ENCODE assay signal across 8 mouse cellular contexts in genomic region chr14:116927341-116928315, GRCm38 (mm10). TPM values are rescaled to one million over a fixed set of nuclear protein-coding genes. Genes with fewer than 3 reads are reported as not detected.
A peak's percentile ranks its signal among the peaks of the same experiment; 100 is the strongest.
DNase-seq lines count a peak whose midpoint lies in the region; ATAC-seq and TF ChIP-seq lines count a peak whose summit lies in the region.

No protein-coding gene starts in this region.

- H3K27ac ChIP-seq in heart, embryonic 10.5 days: peak overlapping the region; percentile 94
- peak overlapping the region; percentile 82; the same call in 1 of the 2 replicates for H3K27ac ChIP-seq in hindbrain, postnatal 0 days
- peak overlapping the region; percentile 75 for H3K27ac ChIP-seq in midbrain, embryonic 16.5 days (ENCODE audit: low read length)

- peaks cover 12% of the 10 kb centered on the region for H3K4me1 ChIP-seq in heart, embryonic 10.5 days
- H3K4me1 ChIP-seq in hindbrain, postnatal 0 days (ENCODE audit: insufficient read depth, low read length): peaks cover 13% of the 10 kb centered on the region; the same call in 1 of the 2 replicates
- H3K4me1 ChIP-seq in midbrain, embryonic 16.5 days (ENCODE audit: control insufficient read depth, insufficient read depth, low read length): peaks cover 11% of the 10 kb centered on the region; the same call in 1 of the 2 replicates

- WGBS in heart, embryonic 10.5 days: 1% methylated on average over 21 of the region's 21 CpGs
- WGBS in hindbrain, postnatal 0 days: under 1% methylated on average over 21 of the region's 21 CpGs
- under 1% methylated on average over 21 of the region's 21 CpGs for WGBS in midbrain, embryonic 16.5 days

- no peak for ATAC-seq in hindbrain, postnatal 0 days
- no peak for ATAC-seq in midbrain, embryonic 16.5 days

- no peaks in the 10 kb centered on the region for H3K27me3 ChIP-seq in heart, embryonic 10.5 days (ENCODE audit: insufficient read depth, poor library complexity, severe bottlenecking)
- H3K27me3 ChIP-seq in hindbrain, postnatal 0 days (ENCODE audit: insufficient read depth, low read length): no peaks in the 10 kb centered on the region
- no peaks in the 10 kb centered on the region for H3K27me3 ChIP-seq in midbrain, embryonic 16.5 days (ENCODE audit: control insufficient read depth, insufficient read depth, low read depth, low read length)

- H3K4me3 ChIP-seq in heart, embryonic 10.5 days: peak overlapping the region; percentile 82
- peak overlapping the region; percentile 90 for H3K4me3 ChIP-seq in hindbrain, postnatal 0 days (ENCODE audit: low read length)
- H3K4me3 ChIP-seq in midbrain, embryonic 16.5 days (ENCODE audit: low read depth, low read length): peak overlapping the region; percentile 89

- TF ChIP-seq CTCF in hindbrain, postnatal 0 days (IDR thresholded peaks at IDR 0.05; ENCODE audit: low read depth): no peak

- peak overlapping the region; percentile 92 for H3K4me2 ChIP-seq in hindbrain, postnatal 0 days (ENCODE audit: low read depth, low read length)
- peak overlapping the region; percentile 83 for H3K4me2 ChIP-seq in midbrain, embryonic 16.5 days (ENCODE audit: low read length)

- intact Hi-C loops in left cerebral cortex, postnatal 4 days (cut with DNase I): loop anchor here (5.0 to 10.0 kb wide), 2 partner anchors 1007 to 1095 kb away; no protein-coding TSS in a partner anchor

- no peaks in the 10 kb centered on the region for H3K36me3 ChIP-seq in heart, embryonic 10.5 days
- no peaks in the 10 kb centered on the region for H3K36me3 ChIP-seq in hindbrain, postnatal 0 days (ENCODE audit: insufficient read depth, low read length)
- no peaks in the 10 kb centered on the region for H3K36me3 ChIP-seq in midbrain, embryonic 16.5 days (ENCODE audit: control insufficient read depth, insufficient read depth, low read length)

- H3K9me3 ChIP-seq in heart, embryonic 10.5 days: no peaks in the 10 kb centered on the region
- H3K9me3 ChIP-seq in hindbrain, postnatal 0 days (ENCODE audit: low read length): no peaks in the 10 kb centered on the region
- H3K9me3 ChIP-seq in midbrain, embryonic 16.5 days (replicated peaks; ENCODE audit: control insufficient read depth, low read length, poor library complexity, severe bottlenecking): no peaks in the 10 kb centered on the region

- DNase-seq in heart, embryonic 10.5 days (ENCODE audit: low spot score): no peak
- no peak for DNase-seq in heart, adult 8-10 months (ENCODE audit: low spot score)
- DNase-seq in embryo, embryonic 9.5 days (ENCODE audit: extremely low spot score): peak; percentile 54
- DNase-seq in hindbrain, postnatal 0 days (ENCODE audit: low spot score): peak; percentile 43
- DNase-seq in gastrocnemius, adult 18-20 months (ENCODE audit: low spot score): no peak
- no peak for DNase-seq in left cerebral cortex, postnatal 4 days
- no peak for DNase-seq in cerebellum, adult 9-10 months

- H3K9ac ChIP-seq in hindbrain, postnatal 0 days (replicated peaks; ENCODE audit: low read length): peak overlapping the region; percentile 75
- peak overlapping the region; percentile 86 for H3K9ac ChIP-seq in midbrain, embryonic 16.5 days (ENCODE audit: low read depth, low read length)

RNA-seq across cellular contexts. Expression of gene Gpc6, which starts 2.5 kb away (rescaled TPM):
- polyA plus RNA-seq in heart, embryonic 10.5 days (2016; fragmentation: Nextera tagmentation; extraction: Ambion mirVana): 12.3 and 31.8 TPM in 2 replicates
- total RNA-seq in heart, adult 8-10 months (2022): 10 to 100 TPM in 2 of 4 experiments, 1 to 10 TPM in 2; 7.7 to 10.5 (median 9.2) TPM
- 20.5 and 28.5 TPM in 2 replicates for total RNA-seq in hindbrain, postnatal 0 days (2014; rRNA removed)
- polyA plus RNA-seq in hindbrain, postnatal 0 days (2015; fragmentation: Nextera tagmentation; extraction: Ambion mirVana): 17.1 and 17.9 TPM in 2 replicates
- 19.2 and 19.7 TPM in 2 replicates for polyA plus RNA-seq in midbrain, embryonic 16.5 days (2015; fragmentation: Nextera tagmentation; extraction: Ambion mirVana)
- 1 to 10 TPM; 1.5 to 2.6 TPM for total RNA-seq in gastrocnemius, adult 18-20 months (2021)
- total RNA-seq in left cerebral cortex, postnatal 4 days (2021): 10 to 100 TPM; 24.8 to 26.4 TPM

Comparison
In these comparisons a context has a peak if more than half of its experiments do, and no peak if none do; other contexts are left out.
1. DNase-seq: peak in embryo, embryonic 9.5 days (single experiment) and hindbrain, postnatal 0 days (single experiment); none in heart, embryonic 10.5 days (single experiment), heart, adult 8-10 months (single experiment), gastrocnemius, adult 18-20 months (single experiment), left cerebral cortex, postnatal 4 days (single experiment) and cerebellum, adult 9-10 months (single experiment).
2. Peak in every context shown above with its lines, with median percentiles within 50 percentile points of each other: H3K27ac ChIP-seq and H3K4me3 ChIP-seq.